Mouse (Mus musculus) ES-E14 (cell line): ENCODE data around the gene Cd80. TPM values are rescaled to one million over a fixed set of nuclear protein-coding genes. Genes with fewer than 3 reads are reported as not detected.

ENCODE experiments used
- DNase-seq: peaks from one replicate; pipeline ENCODE4 v3.0.0-alpha.2; 2013; ENCODE audit warnings: low read depth, low spot score
- H3K27ac ChIP-seq: 2 replicates; pipeline ENCODE4 v1.5.1; 2012; ENCODE audit warnings: low read depth, mild to moderate bottlenecking, low read length, moderate library complexity, mixed read lengths; ENCODE audit not compliant: poor library complexity, insufficient read depth, severe bottlenecking
- H3K36me3 ChIP-seq: 2 replicates; pipeline ENCODE4 v1.6.1; 2012; ENCODE audit warnings: mild to moderate bottlenecking, low read length, moderate library complexity, mixed read lengths; ENCODE audit not compliant: control insufficient read depth, poor library complexity, insufficient read depth, severe bottlenecking
- H3K4me1 ChIP-seq, 2 experiments: fragments of 150-350 bp in 1 of 2; sonication (generic) in 1 of 2; 2 replicates each; pipeline ENCODE4 v1.6.1; 2012; ENCODE audit warnings: low read length in 2 of 2, mild to moderate bottlenecking in 1 of 2, mixed read lengths in 1 of 2; ENCODE audit not compliant: control insufficient read depth in 2 of 2, insufficient read depth in 2 of 2, poor library complexity in 1 of 2
- H3K4me3 ChIP-seq, 2 experiments: fragments of 150-350 bp in 1 of 2; sonication (generic) in 1 of 2; 2 replicates each; pipeline ENCODE4 v1.5.1; 2012; ENCODE audit warnings: low read length in 2 of 2, low read depth in 1 of 2, mild to moderate bottlenecking in 1 of 2, mixed read lengths in 1 of 2; ENCODE audit not compliant: insufficient read depth in 1 of 2, poor library complexity in 1 of 2, severe bottlenecking in 1 of 2
- H3K9ac ChIP-seq: 2 replicates; pipeline ENCODE4 v1.6.1; 2012; ENCODE audit warnings: low read depth, mild to moderate bottlenecking, low read length, mixed read lengths; ENCODE audit not compliant: poor library complexity, insufficient read depth, severe bottlenecking
- H3K9me3 ChIP-seq: fragments of 150-350 bp; sonication (generic); 2 replicates; pipeline ENCODE4 v1.6.1; 2012; ENCODE audit warnings: low read depth, mild to moderate bottlenecking, low read length; ENCODE audit not compliant: control insufficient read depth, insufficient read depth
- CHD2 ChIP-seq: IDR thresholded peaks from 2 replicates; pipeline ENCODE4 v1.6.1; 2014; ENCODE audit warnings: mild to moderate bottlenecking, low read depth, low read length, inconsistent platforms
- HCFC1 ChIP-seq: IDR thresholded peaks from 2 replicates; pipeline ENCODE4 v1.6.1; 2012; ENCODE audit warnings: low read length, inconsistent platforms, borderline replicate concordance; ENCODE audit not compliant: insufficient read depth
- MAFK ChIP-seq: IDR thresholded peaks from 2 replicates; pipeline ENCODE4 v1.6.1; 2014; ENCODE audit warnings: mild to moderate bottlenecking, low read depth, low read length, inconsistent platforms; ENCODE audit not compliant: insufficient read depth
- ZC3H11A ChIP-seq: IDR thresholded peaks from 2 replicates; pipeline ENCODE4 v1.6.1; 2012; ENCODE audit warnings: low read depth, mild to moderate bottlenecking, inconsistent platforms, low read length, borderline replicate concordance
- ZNF384 ChIP-seq: IDR thresholded peaks from 2 replicates; pipeline ENCODE4 v1.6.1; 2012; ENCODE audit warnings: low read depth, low read length, inconsistent platforms
- in situ Hi-C, 2 experiments: fragments of 600-800 bp; cut with MboI; formaldehyde crosslinking; loops; one replicate each; pipeline ENCODE4 v1.15.1; 2025; ENCODE audit warnings: low sequenced_read_pairs in 2 of 2, inconsistent platforms in 1 of 2; ENCODE audit not compliant: unreplicated experiment in 2 of 2
- total RNA-seq: library from RNA; depleted of rRNA; stranded (reverse); fragments of 300-350 nt; gene quantifications from 2 replicates; pipeline ENCODE4 v1.2.3, GENCODE M21; 2012

The Cd80 gene
- total RNA-seq, 1 experiment: 11.1 TPM

- Histone ChIP-seq H3K4me1 (peaks cover 9 to 11% of the 10 kb centered on the region in 2 experiments), H3K9ac (no peak overlapping the region), H3K27ac (no peak overlapping the region), H3K4me3 (no peak overlapping the region), H3K36me3 (no peaks in the 10 kb centered on the region), H3K9me3 (no peaks in the 10 kb centered on the region)
- in situ Hi-C loops: no loop called here
- DNase-seq: no peak
- no peak for TF ChIP-seq MAFK
- no peak for TF ChIP-seq ZC3H11A
- no peak for TF ChIP-seq ZNF384
- TF ChIP-seq CHD2: no peak
- no peak for TF ChIP-seq HCFC1
Observed at GRCm38 (mm10) chr16:38467091-38467916, 11.9 kb downstream of the Cd80 start.

- Histone ChIP-seq H3K36me3 (no peaks in the 10 kb centered on the region), H3K4me1 (peaks cover 9 to 10% of the 10 kb centered on the region in 2 experiments), H3K27ac (no peak overlapping the region), H3K4me3 (no peak overlapping the region), H3K9me3 (no peaks in the 10 kb centered on the region), H3K9ac (no peak overlapping the region)
- TF ChIP-seq ZNF384: no peak
- in situ Hi-C loops: no loop called here
- no peak for DNase-seq
Observed at GRCm38 (mm10) chr16:38467917-38468705, 12.8 kb downstream of the Cd80 start.

GRCm38 (mm10) chr16:38468706-38469018, 13.3 kb downstream of the Cd80 start:
- no peaks in the 10 kb centered on the region for H3K9me3 ChIP-seq
- H3K4me1 ChIP-seq: peaks cover 9 to 10% of the 10 kb centered on the region in 2 experiments
- H3K36me3 ChIP-seq: no peaks in the 10 kb centered on the region
- in situ Hi-C loops: no loop called here
- DNase-seq: no peak
- no peak overlapping the region for H3K4me3 ChIP-seq
- no peak overlapping the region for H3K27ac ChIP-seq
- TF ChIP-seq ZC3H11A (no peak), HCFC1 (no peak), ZNF384 (no peak), MAFK (no peak), CHD2 (no peak)
- H3K9ac ChIP-seq: no peak overlapping the region

- TF ChIP-seq HCFC1: no peak
- TF ChIP-seq CHD2: no peak
- no peak for TF ChIP-seq ZNF384
- no peak for TF ChIP-seq MAFK
- TF ChIP-seq ZC3H11A: no peak
- Histone ChIP-seq H3K9me3 (no peaks in the 10 kb centered on the region), H3K9ac (no peak overlapping the region; the same call in 1 of the 2 replicates), H3K4me3 (no peak overlapping the region), H3K4me1 (peaks cover 9 to 10% of the 10 kb centered on the region in 2 experiments), H3K36me3 (no peaks in the 10 kb centered on the region), H3K27ac (peak overlapping the region; percentile 8; the same call in 1 of the 2 replicates)
- DNase-seq: no peak
- in situ Hi-C loops: no loop called here
Observed at GRCm38 (mm10) chr16:38469437-38469836, 14.1 kb downstream of the Cd80 start.
